Mouse (Mus musculus) lung, postnatal 10 days (tissue): ENCODE measurements around the gene Clec9a.

Source experiments
- DNase-seq: peaks from one replicate; pipeline ENCODE4 v3.0.0; 2021

Clec9a gene

GRCm38 (mm10) chr6:129425812-129426211 lies 17.1 kb downstream of the Clec9a start:
- peak; percentile 71 for DNase-seq

DNA sequence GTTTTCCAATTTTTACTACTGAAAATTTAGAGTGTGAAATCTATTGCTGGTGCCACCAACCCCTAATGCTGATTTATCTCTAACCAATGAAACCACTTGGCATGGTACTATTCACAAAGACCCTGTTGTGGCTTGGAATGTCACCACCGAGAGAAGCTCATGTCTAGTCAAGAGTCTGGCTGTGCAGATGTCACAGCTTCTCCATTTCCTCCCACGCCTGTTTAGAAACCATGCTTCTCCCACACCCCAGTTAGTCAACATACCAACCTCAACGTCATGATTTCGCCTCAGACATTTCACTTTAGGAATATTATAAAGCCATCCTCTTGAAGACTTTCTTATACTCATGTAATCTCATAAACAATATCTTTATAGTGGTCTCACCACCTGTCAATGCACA lies 18.6 kb downstream of the Clec9a start:
- DNase-seq, result no peak

DNA sequence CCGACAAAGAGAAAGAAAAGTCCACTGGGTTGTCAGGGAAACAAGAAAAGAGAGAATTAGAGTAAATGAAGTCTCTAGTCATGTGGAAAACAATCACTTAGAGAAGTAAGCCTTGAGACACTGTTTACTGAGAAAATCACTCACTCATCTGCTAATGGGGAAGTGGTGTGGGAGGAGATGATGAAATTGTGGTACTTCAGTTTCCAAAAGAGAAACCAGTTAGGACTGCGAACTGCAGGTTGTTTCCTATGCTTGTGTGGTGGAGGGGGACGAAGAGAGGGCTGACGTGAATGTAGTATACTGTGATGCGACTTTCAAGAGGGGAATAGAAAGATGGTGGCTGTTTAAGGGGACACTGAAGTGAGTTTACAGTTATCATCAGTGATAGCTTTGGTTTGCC lies 25.6 kb downstream of the Clec9a start:
- DNase-seq, result no peak

DNA sequence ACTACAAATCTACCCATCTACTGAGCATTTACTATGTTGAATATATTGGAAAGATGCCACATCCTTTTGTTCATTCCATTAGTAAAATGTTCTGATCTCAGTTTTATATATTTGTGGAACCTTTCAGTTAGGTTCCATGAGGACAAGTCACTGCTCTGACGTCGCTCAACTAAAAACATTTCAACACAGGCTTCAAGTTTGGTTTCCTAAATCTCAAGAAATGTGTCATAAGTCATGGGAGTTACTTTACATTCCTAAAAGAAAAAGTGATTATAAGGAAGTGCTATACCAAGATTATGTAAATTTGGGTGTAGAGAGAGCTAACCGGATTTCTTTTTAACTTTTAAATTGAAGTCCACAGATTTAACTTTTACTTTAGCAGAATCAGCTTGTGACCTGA lies 27.4 kb downstream of the Clec9a start:
- DNase-seq, result no peak

GRCm38 (mm10) chr6:129438033-129438432 lies 29.4 kb downstream of the Clec9a start:
- no peak for DNase-seq

GRCm38 (mm10) chr6:129449743-129450142 lies 41.1 kb downstream of the Clec9a start:
- peak; percentile 28 for DNase-seq

DNA sequence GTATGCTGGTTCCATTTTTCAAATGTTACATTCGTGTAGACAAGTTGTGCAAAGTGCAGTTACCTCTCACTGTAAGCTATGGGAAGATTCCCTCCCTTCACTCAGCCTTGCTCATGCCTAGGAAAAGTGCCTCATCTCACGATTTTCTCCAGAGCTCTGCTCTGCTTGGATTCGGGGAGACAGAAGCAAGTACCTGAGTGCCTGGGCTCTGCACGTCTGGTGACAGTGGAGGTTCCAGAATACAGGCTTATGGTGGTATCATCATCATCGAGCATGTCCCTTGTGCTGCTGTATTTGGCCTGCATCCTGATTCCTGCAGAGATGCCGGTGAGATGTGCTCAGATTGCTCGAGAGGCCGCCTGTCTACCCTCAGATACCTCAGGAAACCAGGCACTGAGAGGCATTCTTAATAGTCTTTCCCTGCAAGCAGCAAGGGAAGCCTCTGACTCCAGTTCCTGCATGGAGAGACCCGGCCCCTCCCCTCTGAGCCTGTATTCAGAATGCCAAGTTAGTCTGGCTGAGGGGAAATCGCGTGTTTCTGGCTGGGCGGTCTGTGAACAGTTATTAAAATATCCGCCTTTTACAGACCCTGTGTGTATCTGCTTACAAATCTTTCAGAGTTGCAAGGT lies 42.9 kb downstream of the Clec9a start, which contains the start of gene Clec1a:
Gene Clec1a (minus strand): TSS at position 590 of the 629 bp plus-strand sequence.
- DNase-seq, result peak; percentile 73

GRCm38 (mm10) chr6:129471386-129471785 lies 62.7 kb downstream of the Clec9a start:
- no peak for DNase-seq

DNA sequence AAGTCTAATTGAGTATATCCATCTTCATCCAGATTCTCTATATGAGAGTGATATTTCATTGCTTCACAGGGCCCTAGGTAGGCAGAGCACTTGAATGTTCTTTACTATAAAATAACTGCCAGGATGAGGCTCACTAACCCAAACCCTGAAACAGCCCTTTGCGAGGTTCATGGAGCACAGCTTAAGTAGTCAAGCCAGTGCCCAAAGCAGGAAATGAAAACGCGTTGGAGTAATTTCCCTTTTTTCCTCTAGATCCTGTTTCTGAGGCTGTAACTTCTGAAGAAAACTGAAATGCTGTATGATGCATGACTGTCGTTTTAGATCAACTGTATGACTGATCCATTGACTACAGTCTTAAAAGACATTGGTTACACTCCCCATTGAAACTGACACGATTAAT lies 64.0 kb downstream of the Clec9a start:
- DNase-seq, result no peak
